Mouse (Mus musculus) neural tube, embryonic 14.5 days (tissue): ENCODE measurements at regions not wholly inside any gene's neighbourhood (a gene's known extent, or its start where the extent isn't known, plus 50 kb on each side); places are given as distances from the start of the nearest gene placed in this dataset.

Source experiments
- ATAC-seq: fragments of 200-750 bp; cut with Nextera tagmentation; 2 replicates; pipeline ENCODE4 v1.8.0; 2017; ENCODE audit warnings: low read depth, mild to moderate bottlenecking, moderate TSS enrichment, moderate library complexity
- H3K27ac ChIP-seq: fragments of 300-500 bp; sonication (generic); 2 replicates; pipeline ENCODE4 v1.5.1; 2014; ENCODE audit warnings: low read depth, mild to moderate bottlenecking, control low read depth, low read length, moderate library complexity, mixed read lengths
- H3K27me3 ChIP-seq: fragments of 300-500 bp; sonication (generic); 2 replicates; pipeline ENCODE4 v1.6.1; 2014; ENCODE audit warnings: low read length; ENCODE audit not compliant: control insufficient read depth, insufficient read depth
- H3K36me3 ChIP-seq: fragments of 300-500 bp; sonication (generic); 2 replicates; pipeline ENCODE4 v1.6.1; 2014; ENCODE audit warnings: low read length, mixed read lengths; ENCODE audit not compliant: control insufficient read depth, insufficient read depth
- H3K4me1 ChIP-seq: fragments of 300-500 bp; sonication (generic); 2 replicates; pipeline ENCODE4 v1.6.1; 2014; ENCODE audit warnings: low read length; ENCODE audit not compliant: control insufficient read depth, insufficient read depth
- H3K4me2 ChIP-seq: fragments of 300-500 bp; sonication (generic); 2 replicates; pipeline ENCODE4 v1.6.1; 2014; ENCODE audit warnings: mild to moderate bottlenecking, low read depth, low read length, control low read depth
- H3K4me3 ChIP-seq: fragments of 300-500 bp; sonication (generic); 2 replicates; pipeline ENCODE4 v1.5.1; 2014; ENCODE audit warnings: low read depth, low read length, control low read depth, mixed read lengths
- H3K9ac ChIP-seq: fragments of 300-500 bp; sonication (generic); replicated peaks from 2 replicates; pipeline ENCODE4 v1.6.1; 2014; ENCODE audit warnings: low read depth, mild to moderate bottlenecking, control low read depth, low read length, mixed read lengths
- H3K9me3 ChIP-seq: fragments of 300-500 bp; sonication (generic); 2 replicates; pipeline ENCODE4 v1.6.1; 2016; ENCODE audit warnings: low read length; ENCODE audit not compliant: control insufficient read depth
- WGBS: fragments of 180-500 bp; shearing (Covaris S2); extraction: QIAGEN DNeasy Blood & Tissue Kit; methylation state at CpG from one replicate; pipeline ENCODE4 v1.1.7; 2014; 5-methylcytosine and 5-hydroxymethylcytosine counted together

DNA sequence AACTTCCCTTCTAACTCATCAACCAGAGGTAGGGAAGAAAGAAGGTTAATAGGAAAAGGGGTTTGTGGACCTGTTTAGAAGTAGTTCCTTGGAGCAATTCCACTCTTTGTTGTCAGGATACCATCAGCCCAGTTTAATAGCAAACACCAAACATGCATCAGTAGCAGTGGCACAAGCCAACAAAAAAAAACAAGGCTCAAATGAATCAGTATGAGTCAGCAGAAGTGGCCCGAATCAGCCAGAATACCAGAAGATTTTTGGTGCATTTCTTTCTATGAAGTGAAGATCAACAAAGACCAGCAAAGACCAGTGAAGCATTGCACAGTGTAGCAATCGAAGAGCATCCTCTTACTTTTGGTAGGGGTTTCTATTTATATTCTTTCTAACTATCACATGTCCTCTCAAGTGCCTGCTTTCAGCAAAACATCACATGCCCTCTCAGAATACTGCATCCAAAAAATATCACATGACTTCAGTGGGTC lies 52.9 kb upstream of the Gm10944 start:
- 85% methylated on average over 2 of the region's 2 CpGs for WGBS
- Histone ChIP-seq H3K27ac (no peak overlapping the region), H3K4me1 (no peaks in the 10 kb centered on the region), H3K9ac (no peak overlapping the region), H3K9me3 (no peaks in the 10 kb centered on the region), H3K36me3 (no peaks in the 10 kb centered on the region), H3K27me3 (no peaks in the 10 kb centered on the region), H3K4me2 (no peak overlapping the region), H3K4me3 (no peak overlapping the region)
- no peak for ATAC-seq

DNA sequence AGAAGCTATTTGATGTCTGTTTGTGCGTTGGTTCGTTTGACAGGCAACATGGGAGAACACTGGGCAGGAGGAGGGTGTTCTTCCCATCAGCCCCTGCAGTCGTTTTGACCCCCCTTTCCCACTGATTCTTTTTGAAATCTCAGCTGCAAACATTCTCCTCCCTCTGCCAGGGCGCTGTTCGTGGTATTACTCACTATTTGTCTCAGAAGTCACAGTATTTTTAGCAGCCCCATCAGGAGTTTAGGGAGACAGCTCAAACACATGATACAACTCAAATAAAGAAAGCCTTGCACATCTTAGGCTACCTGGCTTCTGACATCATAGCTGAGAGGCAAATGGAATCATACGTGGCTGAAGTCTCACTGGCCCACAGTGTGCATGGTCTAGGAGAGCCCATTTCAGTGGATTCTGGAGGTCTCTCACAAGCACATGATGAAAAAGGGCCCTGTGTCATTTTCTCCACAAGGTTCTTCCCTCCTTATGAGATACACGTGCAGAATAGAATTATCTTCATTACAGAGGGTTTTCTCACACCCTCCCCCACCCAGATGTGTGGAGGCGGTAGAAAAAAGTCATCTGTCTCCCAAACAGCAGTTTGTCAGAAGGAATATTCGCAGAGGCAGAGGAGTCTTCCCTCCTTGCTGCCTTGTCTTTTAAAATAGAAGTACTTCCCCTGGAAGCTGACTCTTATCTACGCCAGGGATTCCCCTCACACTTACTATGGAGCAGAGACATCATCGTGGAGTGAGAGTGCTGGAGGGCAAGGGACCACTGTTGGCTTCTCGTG lies 57.1 kb upstream of the Rab32 start:
- H3K27me3 ChIP-seq, result no peaks in the 10 kb centered on the region
- H3K27ac ChIP-seq, result no peak overlapping the region
- no peak overlapping the region for H3K4me3 ChIP-seq
- ATAC-seq, result no peak
- WGBS, result 67% methylated on average over 12 of the region's 12 CpGs
- H3K4me2 ChIP-seq, result no peak overlapping the region
- no peaks in the 10 kb centered on the region for H3K9me3 ChIP-seq
- no peaks in the 10 kb centered on the region for H3K4me1 ChIP-seq
- H3K9ac ChIP-seq, result no peak overlapping the region
- H3K36me3 ChIP-seq, result no peaks in the 10 kb centered on the region

DNA sequence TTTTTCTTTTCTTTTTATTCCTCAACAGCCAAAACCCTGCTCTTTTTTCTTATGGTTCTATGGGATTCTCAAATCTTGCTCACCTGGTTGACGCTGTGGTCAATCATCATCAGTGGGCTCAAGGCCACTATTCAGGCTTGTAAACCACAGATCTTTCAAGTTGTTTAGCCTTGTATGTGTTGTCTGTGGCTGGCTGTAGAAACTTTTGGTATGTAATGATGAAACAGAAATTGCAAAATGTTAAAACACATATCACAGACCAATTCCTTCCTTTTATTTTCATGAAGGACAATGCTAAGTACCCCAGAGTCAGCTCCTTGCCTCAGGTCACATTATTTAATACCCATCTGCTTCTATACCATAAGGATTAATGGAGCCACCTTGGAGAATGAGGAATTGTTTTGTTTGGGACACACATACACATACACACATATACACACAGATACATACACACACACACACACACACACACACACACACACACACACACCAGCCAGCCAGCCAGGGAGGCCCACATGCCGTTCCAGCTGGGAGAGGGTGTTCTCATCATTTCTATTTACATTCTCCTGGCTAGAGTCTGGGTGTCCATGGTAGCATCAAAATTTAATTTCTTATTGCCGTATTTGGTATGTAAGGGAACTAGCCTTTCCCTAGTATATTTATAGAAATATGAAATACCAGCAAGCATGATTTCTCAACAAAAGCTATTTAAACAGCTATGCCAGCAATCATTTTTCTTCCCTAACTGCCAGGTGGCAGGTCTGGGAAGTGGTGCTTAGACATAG lies 52.7 kb upstream of the Rab32 start:
- H3K36me3 ChIP-seq, result no peaks in the 10 kb centered on the region
- H3K27ac ChIP-seq, result no peak overlapping the region
- no peaks in the 10 kb centered on the region for H3K4me1 ChIP-seq
- H3K27me3 ChIP-seq, result no peaks in the 10 kb centered on the region
- H3K9ac ChIP-seq, result no peak overlapping the region
- no peaks in the 10 kb centered on the region for H3K9me3 ChIP-seq
- no peak for ATAC-seq
- no peak overlapping the region for H3K4me3 ChIP-seq
- WGBS, result 87% methylated on average over 3 of the region's 3 CpGs
- H3K4me2 ChIP-seq, result no peak overlapping the region

DNA sequence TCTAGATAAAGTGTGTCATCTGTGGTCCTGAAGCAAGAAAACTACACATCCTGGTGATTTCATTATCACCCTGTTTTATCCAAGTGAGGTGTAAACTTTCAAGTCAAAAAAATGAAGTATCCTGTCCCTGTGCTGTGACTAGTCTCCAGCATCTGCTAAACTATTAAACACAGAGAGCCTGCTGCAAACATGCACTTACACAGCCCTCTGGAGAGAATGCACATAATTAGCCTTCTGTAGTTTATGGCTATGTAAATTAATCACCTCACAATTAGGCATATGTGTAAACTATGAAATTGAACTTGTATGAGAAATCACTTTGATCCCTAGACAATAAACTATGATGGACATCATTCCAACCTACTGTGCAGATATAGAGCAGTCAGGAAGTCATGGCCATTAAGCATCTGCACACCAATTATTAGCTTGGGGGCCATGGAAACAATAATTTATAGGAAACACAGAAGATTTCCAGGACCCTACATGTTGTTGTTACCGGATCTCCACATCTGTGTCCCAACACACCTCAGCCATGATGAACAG lies 50.6 kb upstream of the Rab32 start:
- Histone ChIP-seq H3K4me2 (no peak overlapping the region), H3K27ac (no peak overlapping the region), H3K4me1 (no peaks in the 10 kb centered on the region), H3K27me3 (no peaks in the 10 kb centered on the region), H3K36me3 (no peaks in the 10 kb centered on the region), H3K4me3 (no peak overlapping the region), H3K9me3 (no peaks in the 10 kb centered on the region), H3K9ac (no peak overlapping the region)
- peak; percentile 93 for ATAC-seq
- WGBS, result 61% methylated on average over 1 of the region's 1 CpGs
